ENCODE assay signal across 15 mouse cellular contexts in genomic region chr15:96448656-96449299, GRCm38 (mm10). TPM values are rescaled to one million over a fixed set of nuclear protein-coding genes. Genes with fewer than 3 reads are reported as not detected.
A peak's percentile ranks its signal among the peaks of the same experiment; 100 is the strongest.
DNase-seq lines count a peak whose midpoint lies in the region; ATAC-seq lines count a peak whose summit lies in the region.
"Had no signal": no experiment of that assay in that cellular context is flagged by ENCODE, and none has a peak within 500 bp of the region (broad histone marks: within the 10 kb centered on the region; RNA-seq: fewer than 3 reads in every experiment).

No protein-coding gene starts in this region.

- H3K36me3 ChIP-seq in liver, embryonic 16.5 days (ENCODE audit: control insufficient read depth, insufficient read depth) = peaks cover 21% of the 10 kb centered on the region

- DNase-seq in heart, adult 11 months = peak; percentile 88
- DNase-seq in heart, postnatal 14 days = no peak
- peak; percentile 17 for DNase-seq in right cerebral cortex, adult 18-20 months
- DNase-seq in right cerebral cortex, adult 2 months (ENCODE audit: low spot score in 2 of 2) = no peak
- no peak for DNase-seq in lung, postnatal 14 days
- no peak for DNase-seq in ovary, postnatal 10 days (ENCODE audit: low spot score)
- DNase-seq: adrenal gland, postnatal 10 days; spleen, adult 18-20 months; thymus, postnatal 36 days had no signal

- H3K27ac ChIP-seq in liver, embryonic 16.5 days (ENCODE audit: low read length) = peak overlapping the region; percentile 78
- H3K27ac ChIP-seq: forebrain, embryonic 10.5 days; hindbrain, embryonic 15.5 days; limb, embryonic 12.5 days; neural tube, embryonic 13.5 days had no signal

- H3K4me2 ChIP-seq in liver, embryonic 16.5 days (ENCODE audit: low read depth, low read length) = no peak overlapping the region
- H3K4me2 ChIP-seq: hindbrain, embryonic 15.5 days; limb, embryonic 12.5 days; neural tube, embryonic 13.5 days had no signal

- H3K9me3 ChIP-seq in liver, embryonic 16.5 days (replicated peaks; ENCODE audit: control insufficient read depth, low read length) = no peaks in the 10 kb centered on the region
- H3K9me3 ChIP-seq: forebrain, embryonic 10.5 days; hindbrain, embryonic 15.5 days; limb, embryonic 12.5 days; neural tube, embryonic 13.5 days had no signal

- no peaks in the 10 kb centered on the region for H3K27me3 ChIP-seq in liver, embryonic 16.5 days (ENCODE audit: control insufficient read depth, insufficient read depth, low read depth, low read length)
- H3K27me3 ChIP-seq: hindbrain, embryonic 15.5 days; limb, embryonic 12.5 days; neural tube, embryonic 13.5 days had no signal

- ATAC-seq in erythroblast, adult 5-6 weeks (replicated peaks; ENCODE audit: low FRiP score, poor library complexity, severe bottlenecking) = peak; percentile 95
- peak; percentile 98 for ATAC-seq in liver, embryonic 16.5 days (ENCODE audit: low read depth)

- peaks cover 15% of the 10 kb centered on the region for H3K4me1 ChIP-seq in liver, embryonic 16.5 days (ENCODE audit: control insufficient read depth, low read depth, low read length)
- H3K4me1 ChIP-seq: hindbrain, embryonic 15.5 days; limb, embryonic 12.5 days; neural tube, embryonic 13.5 days had no signal

- no peak overlapping the region for H3K9ac ChIP-seq in liver, embryonic 16.5 days (ENCODE audit: low read depth, low read length)
- H3K9ac ChIP-seq: hindbrain, embryonic 15.5 days; limb, embryonic 12.5 days; neural tube, embryonic 13.5 days had no signal

- intact Hi-C loops in heart, postnatal 14 days (cut with DNase I) = no loop called here

- WGBS in liver, embryonic 16.5 days (ENCODE audit: insufficient replicate concordance) = 78% methylated on average over 7 of the region's 7 CpGs

- no peak overlapping the region for H3K4me3 ChIP-seq in liver, embryonic 16.5 days (ENCODE audit: low read depth, low read length)
- H3K4me3 ChIP-seq: forebrain, embryonic 10.5 days; hindbrain, embryonic 15.5 days; limb, embryonic 12.5 days; neural tube, embryonic 13.5 days had no signal

RNA-seq across cellular contexts. Expression of gene Scaf11, which starts 11.9 kb away (rescaled TPM):
- total RNA-seq in heart, postnatal 14 days (2021) = 10 to 100 TPM; 48.8 to 49.6 TPM
- total RNA-seq in erythroblast, adult 5-6 weeks (2015; ENCODE audit: low replicate concordance) = 42.6 and 44.4 TPM in 2 replicates
- 59.1 and 82.2 TPM in 2 replicates for total RNA-seq in erythroblast, adult 5-6 weeks (2017; ENCODE audit: low replicate concordance)
- 33.3 and 37.1 TPM in 2 replicates for polyA plus RNA-seq in liver, embryonic 16.5 days (2015; fragmentation: Nextera tagmentation; extraction: Ambion mirVana)

Comparison
In these comparisons a context has a peak if more than half of its experiments do, and no peak if none do; other contexts are left out.
1. DNase-seq: peak in heart, adult 11 months (single experiment) and right cerebral cortex, adult 18-20 months (single experiment); none in heart, postnatal 14 days (0 of 2), right cerebral cortex, adult 2 months (0 of 2), lung, postnatal 14 days (single experiment) and ovary, postnatal 10 days (single experiment).